Mouse (Mus musculus): ENCODE results near the gene Pak6.

The Pak6 gene

DNA sequence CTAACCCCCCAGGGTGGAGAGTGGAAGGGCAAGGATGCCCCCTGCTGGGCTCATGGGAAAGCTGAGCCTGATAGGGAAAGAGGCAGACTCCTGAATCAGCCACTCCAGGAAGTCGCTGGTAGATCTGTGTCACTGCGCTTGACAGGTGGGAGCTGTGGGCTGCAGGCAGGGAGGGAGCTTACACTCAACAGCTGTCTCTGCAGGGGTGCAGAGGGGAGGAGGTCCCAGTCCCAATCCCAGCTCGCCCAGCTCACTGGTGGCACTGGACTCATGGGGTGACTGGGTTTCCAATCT, 67.5 kb downstream of the Pak6 start:
- DNase-seq (ENCODE audit: low read depth), result peak; percentile 63

DNA sequence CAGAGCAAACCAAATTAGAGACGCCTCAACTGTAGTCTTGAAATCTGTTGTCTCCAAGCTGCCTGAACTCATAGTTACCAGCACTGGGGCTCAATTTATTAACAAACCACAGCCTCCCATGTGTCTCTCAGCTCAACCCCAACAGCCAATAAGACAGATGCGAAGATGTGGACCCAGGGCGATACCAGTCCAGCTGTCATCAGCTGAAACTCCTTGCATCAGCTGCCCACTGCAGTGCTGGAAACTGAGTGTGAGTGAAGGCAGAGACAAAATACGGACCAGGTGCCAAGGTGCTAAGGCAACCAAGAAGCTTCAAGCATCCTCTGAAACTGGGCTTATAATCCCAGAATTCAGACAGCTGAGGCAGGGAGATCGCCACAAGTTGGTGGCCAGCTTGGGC, 68.9 kb downstream of the Pak6 start:
- DNase-seq (ENCODE audit: low read depth), result no peak

DNA sequence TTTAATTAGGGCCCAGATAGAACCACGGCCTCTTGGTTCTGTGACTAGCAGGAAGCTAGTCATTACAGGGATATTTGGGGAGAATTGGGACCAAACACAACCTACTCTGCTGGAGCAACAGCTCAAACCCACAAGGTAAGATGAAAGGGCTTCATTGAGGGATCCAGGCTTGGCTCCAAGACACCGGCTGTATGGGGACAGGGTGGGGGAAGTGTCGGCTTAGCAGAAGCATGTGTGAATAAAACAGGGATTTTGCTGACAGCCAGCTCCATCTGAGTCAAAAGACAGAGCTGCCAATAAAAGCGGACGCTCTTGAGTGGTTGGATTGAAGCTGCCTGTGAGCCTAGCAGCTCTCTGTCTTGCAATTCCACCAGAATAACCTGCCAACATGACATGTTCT, 70.2 kb downstream of the Pak6 start:
- DNase-seq (ENCODE audit: low read depth), result no peak

DNA sequence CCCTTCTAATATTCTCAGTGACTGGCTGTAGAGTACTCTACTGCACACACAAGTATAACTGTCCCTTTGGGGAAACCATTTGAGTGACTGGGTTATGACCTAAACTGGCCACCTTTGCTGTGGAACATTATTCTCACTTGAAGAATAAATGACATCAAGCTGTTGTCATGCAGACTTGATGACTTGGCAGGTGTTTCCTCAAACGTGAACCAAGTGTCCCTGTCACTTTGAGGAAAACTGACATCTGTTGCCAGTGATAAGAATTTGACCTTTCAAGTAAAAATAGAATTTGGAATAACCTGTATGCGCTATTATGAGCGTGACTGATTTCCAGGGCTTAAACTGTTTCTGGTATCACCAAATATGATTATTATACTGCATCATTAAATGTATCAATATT, 77.2 kb downstream of the Pak6 start:
- no peak for DNase-seq (ENCODE audit: low read depth)

DNA sequence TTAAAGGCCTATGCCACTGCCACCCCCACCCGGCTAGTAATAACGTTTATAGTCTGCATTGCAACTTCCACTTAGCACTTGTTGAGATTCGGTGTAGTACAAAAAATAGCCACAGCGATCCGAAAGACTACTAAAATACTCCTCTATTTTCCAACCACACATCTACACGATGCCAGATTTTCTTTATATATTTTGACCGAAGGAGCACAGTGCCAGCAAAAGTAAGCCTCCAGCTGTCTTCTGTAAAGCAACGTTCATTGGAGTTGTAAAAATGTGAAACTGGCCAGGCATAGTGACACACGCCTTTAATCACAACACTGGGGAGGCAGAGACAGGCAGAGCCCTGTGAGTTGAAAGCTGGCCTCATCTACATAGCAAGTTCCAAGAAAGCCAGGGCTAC, 78.1 kb downstream of the Pak6 start:
- DNase-seq (ENCODE audit: low read depth), result no peak

DNA sequence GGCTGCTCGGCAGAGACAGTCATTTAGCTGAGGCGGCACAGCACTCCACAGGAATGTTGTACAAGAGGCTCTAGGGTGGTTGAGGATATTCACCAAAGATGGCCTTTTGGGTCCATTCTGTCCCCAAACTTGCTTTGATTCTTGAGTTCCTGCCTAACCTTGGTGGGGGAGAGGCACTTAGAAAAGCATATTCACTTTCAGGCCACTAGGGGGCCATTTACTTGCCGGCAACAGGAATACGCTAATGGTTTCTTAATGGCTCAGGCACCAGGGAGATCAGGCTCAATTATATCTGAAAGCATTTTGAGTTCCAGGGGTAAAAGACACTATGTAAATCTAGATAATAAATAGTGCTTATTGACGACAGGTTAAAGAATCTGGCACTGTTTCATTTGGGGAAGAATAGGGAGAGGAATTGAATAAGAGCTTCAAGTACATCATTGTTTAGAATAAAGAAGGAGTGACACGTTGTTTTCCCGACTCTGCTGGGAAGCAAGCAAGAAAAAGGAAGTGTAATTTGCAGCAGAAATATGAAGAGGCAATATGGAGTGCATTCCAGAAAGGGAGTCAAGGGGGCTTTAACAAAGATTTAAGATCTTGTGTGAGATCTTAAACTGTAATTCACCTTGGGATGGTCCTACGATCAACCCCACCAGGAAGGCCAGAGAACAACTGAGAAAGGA, 80.3 kb downstream of the Pak6 start:
- DNase-seq (ENCODE audit: low read depth), result no peak

DNA sequence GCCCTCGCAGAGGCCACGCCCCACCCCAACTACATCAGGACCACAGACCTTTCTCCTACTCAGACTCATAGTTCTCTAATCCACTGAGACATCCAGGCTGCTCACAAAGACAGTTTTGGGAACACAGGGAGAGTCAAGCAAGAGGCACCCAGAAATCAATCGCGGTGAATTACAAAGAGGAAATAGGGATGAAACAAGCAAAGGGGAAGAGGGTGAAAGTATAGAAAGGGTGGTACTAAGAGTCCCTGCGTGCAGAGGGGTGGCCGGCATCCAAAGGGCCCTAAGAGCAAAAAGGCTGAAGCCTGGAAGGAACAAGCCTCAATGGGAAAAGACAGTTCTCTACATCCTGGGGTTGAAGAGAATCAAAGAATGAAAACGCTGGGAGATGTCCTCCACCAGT, 81.5 kb downstream of the Pak6 start:
- DNase-seq (ENCODE audit: low read depth), result no peak

DNA sequence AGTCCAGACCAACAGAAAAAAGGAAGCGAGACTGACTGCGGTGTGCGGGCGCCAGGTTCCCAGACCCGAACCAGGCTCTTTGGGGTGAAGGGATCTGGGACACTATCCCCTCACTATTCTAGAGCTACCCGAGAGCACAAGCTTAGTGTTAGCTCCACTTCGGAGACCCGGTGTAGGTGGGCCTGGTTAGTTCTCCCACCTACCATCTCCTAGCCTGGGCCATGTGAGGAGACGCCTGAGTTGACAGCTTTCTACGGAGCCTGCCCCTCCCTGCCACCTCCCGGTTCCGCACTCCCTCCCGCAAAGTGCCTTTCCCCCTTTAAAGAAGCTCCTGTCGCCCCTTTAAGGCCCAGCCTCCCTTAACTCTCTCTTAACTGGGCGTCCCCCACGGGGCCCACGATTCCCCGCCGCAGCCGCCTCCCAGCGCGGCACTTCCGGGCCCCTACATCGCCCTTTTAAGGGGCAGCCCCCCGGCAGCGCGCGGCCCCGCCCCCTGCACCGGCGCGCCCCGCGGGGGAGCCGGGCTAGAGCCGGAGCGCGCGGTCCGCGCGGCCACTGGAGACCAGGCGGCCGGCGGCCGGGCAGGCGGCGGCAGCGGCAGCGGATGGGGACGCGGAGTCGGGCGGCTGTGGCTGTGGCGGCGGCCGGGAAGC, 82.3 kb downstream of the Pak6 start, which contains the start of gene Inafm2:
Inafm2 (plus strand) TSS at position 527 of the 653 bp plus-strand sequence.
- DNase-seq (ENCODE audit: low read depth), result peak; percentile 78

DNA sequence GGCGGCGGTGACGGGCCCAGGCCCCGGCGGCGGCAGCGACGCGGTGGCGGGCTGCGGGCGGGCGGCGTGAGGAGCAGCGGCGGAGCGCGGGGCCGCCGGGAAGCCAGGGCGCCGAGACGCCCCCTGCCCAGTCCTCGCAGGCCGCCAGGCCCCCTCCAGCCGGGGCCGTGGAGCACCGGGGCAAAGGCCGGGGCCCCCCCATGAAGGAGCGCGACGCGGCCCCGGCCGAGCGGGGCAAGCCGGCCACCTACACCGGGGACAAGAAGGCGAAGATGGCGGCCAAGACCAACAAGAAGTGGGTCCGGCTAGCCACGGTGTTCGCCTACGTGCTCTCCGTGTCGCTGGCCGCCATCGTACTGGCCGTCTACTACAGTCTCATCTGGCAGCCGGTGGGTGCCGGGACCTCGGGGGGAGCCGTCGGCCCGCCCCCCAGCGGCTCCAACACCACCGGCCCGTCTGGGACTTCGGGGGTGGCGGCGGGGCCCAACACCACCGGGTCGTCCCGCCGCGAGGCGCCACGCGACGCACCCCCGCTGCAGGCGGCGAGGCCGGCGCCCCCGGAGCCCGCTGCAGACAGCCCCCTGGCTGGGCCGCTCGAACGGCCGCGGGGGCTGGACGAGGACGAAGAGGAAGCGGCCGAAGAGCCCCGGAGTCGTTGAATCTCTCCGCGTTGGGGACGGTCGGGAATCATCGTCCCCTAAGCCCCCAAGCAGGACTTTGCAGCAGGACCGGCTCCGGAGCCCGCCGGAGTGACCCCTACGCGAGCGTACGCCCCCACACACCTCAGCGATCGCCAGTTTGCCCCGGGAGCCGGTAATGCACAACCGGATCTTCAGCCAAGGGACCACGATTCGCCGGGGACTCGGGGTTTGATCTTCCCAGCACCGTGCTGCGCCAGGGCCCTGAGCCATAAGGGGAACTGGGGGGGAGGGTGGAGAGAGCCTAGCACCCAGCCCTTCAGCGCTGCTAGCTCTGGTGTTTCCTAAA, 83.1 kb downstream of the Pak6 start:
- DNase-seq (ENCODE audit: low read depth), result no peak

DNA sequence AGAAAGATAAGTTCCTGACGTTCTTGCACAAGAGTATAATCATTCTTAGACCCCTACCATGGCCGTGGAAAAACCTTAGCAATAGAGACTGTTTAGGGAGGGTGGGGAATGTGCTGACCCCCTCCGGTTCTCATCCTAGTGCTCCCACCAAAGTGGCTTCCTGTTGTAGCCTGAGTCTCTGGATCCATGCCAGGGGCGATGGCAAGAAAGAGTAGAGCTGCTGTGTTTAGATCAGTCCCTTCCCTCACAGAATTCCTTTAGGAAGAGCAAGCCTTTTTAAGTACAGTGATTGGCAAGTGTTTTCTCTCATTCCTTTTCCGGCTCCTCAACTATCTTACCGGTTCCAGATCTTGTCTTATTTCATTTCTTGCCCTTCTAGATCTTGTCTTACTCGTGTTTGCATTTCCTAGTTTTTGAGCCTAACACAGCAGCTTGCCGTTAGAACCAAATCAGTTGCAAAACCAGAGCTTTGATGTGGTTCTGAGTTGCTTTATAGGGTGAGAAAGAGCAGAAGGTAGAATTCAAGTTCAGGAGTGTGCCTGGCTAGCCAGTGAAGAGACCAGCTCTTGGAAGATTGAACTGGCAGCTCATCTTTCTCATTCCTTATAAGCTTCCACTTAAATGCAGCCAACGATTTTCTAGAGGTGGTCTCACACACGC, 84.3 kb downstream of the Pak6 start:
- DNase-seq (ENCODE audit: low read depth), result no peak

All from c-Kit-positive CD71-negative TER-119-negative erythroid progenitor cells, embryonic 14.5 days (primary cell).